Mouse (Mus musculus) hindbrain, embryonic 13.5 days (tissue): ENCODE results near the gene Sele. TPM values are rescaled to one million over a fixed set of nuclear protein-coding genes. Genes with fewer than 3 reads are reported as not detected.

ENCODE experiments used
- polyA plus RNA-seq: library from polyadenylated mRNA; unstranded; fragments of >200 nt; fragmentation: Nextera tagmentation; extraction: Ambion mirVana; gene quantifications from 2 replicates; pipeline ENCODE4 v1.2.1, GENCODE M21; 2015

Sele gene
- polyA plus RNA-seq, 1 experiment from 2014 or later, result not detected

Other genes with a start within 250 kb of the Sele start
- gene Scyl3, start 119.1 kb upstream of the Sele start, polyA plus RNA-seq, result 16.5 and 18.5 TPM in 2 replicates
- gene BC055324, start 53.4 kb upstream of the Sele start, polyA plus RNA-seq, result 7.8 and 8.4 TPM in 2 replicates
- gene Mettl18, start 53.3 kb upstream of the Sele start, polyA plus RNA-seq, result 7.3 and 8.5 TPM in 2 replicates
- gene Sell, start 13.7 kb downstream of the Sele start, polyA plus RNA-seq, result 0.09 and 0.17 TPM in 2 replicates
- gene Selp, start 67.0 kb downstream of the Sele start, polyA plus RNA-seq, result 0.13 TPM in 1 of 2 replicates, not detected in the other
- gene F5, start 103.6 kb downstream of the Sele start, polyA plus RNA-seq, result 0.06 and 0.10 TPM in 2 replicates
- 5.8 and 7.1 TPM in 2 replicates for gene Slc19a2, start 200.8 kb downstream of the Sele start, polyA plus RNA-seq
- gene Ccdc181, start 227.4 kb downstream of the Sele start, polyA plus RNA-seq, result 22.7 TPM in 2 replicates